In the genomic region with DNA sequence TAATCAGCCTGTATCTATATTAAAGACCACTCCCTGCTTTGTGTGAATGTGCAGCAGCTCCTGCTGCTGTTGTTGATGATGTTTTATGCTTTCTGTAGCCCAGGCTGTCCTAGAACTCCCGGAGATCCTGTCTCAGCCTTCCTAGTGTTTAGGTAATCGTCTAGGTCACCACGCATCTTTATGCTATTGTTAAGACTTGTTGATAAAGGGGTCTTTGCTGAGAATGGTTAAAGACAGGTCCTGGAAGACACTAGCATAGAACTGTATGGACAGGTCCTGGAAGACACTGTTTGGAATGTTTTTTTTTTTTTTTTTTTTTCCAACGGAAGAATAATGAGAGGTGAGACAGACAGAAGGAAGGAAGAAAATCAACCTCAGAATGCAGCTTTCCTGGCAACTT, we compare ENCODE assay signal across 9 mouse cellular contexts. TPM values are rescaled to one million over a fixed set of nuclear protein-coding genes. Genes with fewer than 3 reads are reported as not detected.
DNase-seq lines count a peak whose midpoint lies in the region; ATAC-seq lines count a peak whose summit lies in the region.
"Had no signal": no experiment of that assay in that cellular context is flagged by ENCODE, and none has a peak within 500 bp of the region (broad histone marks: within the 10 kb centered on the region; RNA-seq: fewer than 3 reads in every experiment).

No protein-coding gene starts in this region.

- intact Hi-C loops in gastrocnemius, postnatal 14 days (cut with DNase I; ENCODE audit: low total_unique reads), result no loop called here

- no peaks in the 10 kb centered on the region for H3K9me3 ChIP-seq in heart, embryonic 14.5 days (ENCODE audit: control insufficient read depth, low read length)
- no peaks in the 10 kb centered on the region for H3K9me3 ChIP-seq in hindbrain, embryonic 12.5 days (replicated peaks)
- no peaks in the 10 kb centered on the region for H3K9me3 ChIP-seq in midbrain, embryonic 11.5 days (ENCODE audit: control insufficient read depth, low read length)

- H3K27ac ChIP-seq in heart, embryonic 14.5 days (replicated peaks in 1 of 2; ENCODE audit: control insufficient read depth in 1 of 2, insufficient read depth in 1 of 2, low read depth in 2 of 2, low read length in 2 of 2), result no peak overlapping the region
- H3K27ac ChIP-seq in hindbrain, embryonic 12.5 days, result peak overlapping the region; percentile 95
- H3K27ac ChIP-seq in midbrain, embryonic 11.5 days (ENCODE audit: low read depth, low read length), result no peak overlapping the region

- no peaks in the 10 kb centered on the region for H3K27me3 ChIP-seq in heart, embryonic 14.5 days (ENCODE audit: control insufficient read depth, insufficient read depth, low read length)
- no peaks in the 10 kb centered on the region for H3K27me3 ChIP-seq in hindbrain, embryonic 12.5 days
- H3K27me3 ChIP-seq in midbrain, embryonic 11.5 days (ENCODE audit: control insufficient read depth, insufficient read depth, low read length), result no peaks in the 10 kb centered on the region

- no peaks in the 10 kb centered on the region; a peak in 1 of 4 replicates for H3K4me1 ChIP-seq in heart, embryonic 14.5 days (ENCODE audit: control insufficient read depth in 2 of 2, insufficient read depth in 2 of 2, low read length in 2 of 2)
- H3K4me1 ChIP-seq in hindbrain, embryonic 12.5 days, result peaks cover 6% of the 10 kb centered on the region; the same call in 1 of the 2 replicates
- peaks cover 3% of the 10 kb centered on the region; the same call in 1 of the 2 replicates for H3K4me1 ChIP-seq in midbrain, embryonic 11.5 days (ENCODE audit: control insufficient read depth, insufficient read depth, low read length)

- peak overlapping the region; percentile 94 for H3K4me2 ChIP-seq in heart, embryonic 14.5 days (ENCODE audit: low read length)
- peak overlapping the region; percentile 56 for H3K4me2 ChIP-seq in hindbrain, embryonic 12.5 days (replicated peaks)
- H3K4me2 ChIP-seq in midbrain, embryonic 11.5 days, result peak overlapping the region; percentile 78

- peak overlapping the region; percentile 82 to 86 for H3K4me3 ChIP-seq in heart, embryonic 14.5 days (ENCODE audit: control insufficient read depth in 1 of 2, insufficient read depth in 1 of 2, low read depth in 1 of 2, low read length in 2 of 2)
- H3K4me3 ChIP-seq in hindbrain, embryonic 12.5 days, result peak overlapping the region; percentile 60
- peak overlapping the region; percentile 62 for H3K4me3 ChIP-seq in midbrain, embryonic 11.5 days (ENCODE audit: low read depth, low read length)

- peaks cover 36% of the 10 kb centered on the region for H3K36me3 ChIP-seq in heart, embryonic 14.5 days (ENCODE audit: control insufficient read depth, insufficient read depth, low read length)
- H3K36me3 ChIP-seq in hindbrain, embryonic 12.5 days, result peaks cover 37% of the 10 kb centered on the region
- no peaks in the 10 kb centered on the region; the same call in 1 of the 2 replicates for H3K36me3 ChIP-seq in midbrain, embryonic 11.5 days (ENCODE audit: control insufficient read depth, insufficient read depth, low read length)

- peak overlapping the region; percentile 92 for H3K9ac ChIP-seq in heart, embryonic 14.5 days (ENCODE audit: low read length)
- peak overlapping the region; percentile 92 for H3K9ac ChIP-seq in hindbrain, embryonic 12.5 days
- peak overlapping the region; percentile 95 for H3K9ac ChIP-seq in midbrain, embryonic 11.5 days (ENCODE audit: low read length)

- no peak for ATAC-seq in heart, embryonic 14.5 days (ENCODE audit: insufficient number of reproducible peaks, insufficient read depth, low FRiP score, low read depth)
- ATAC-seq in hindbrain, embryonic 12.5 days (ENCODE audit: low FRiP score), result peak; percentile 15; the same call in 1 of the 2 replicates
- ATAC-seq in midbrain, embryonic 11.5 days (ENCODE audit: low FRiP score), result no peak
- ATAC-seq: CD4-positive, CD25-positive, alpha-beta regulatory T cell, adult 4 months had no signal

- no peak for DNase-seq in heart, postnatal 4 days
- DNase-seq in R1 (ENCODE audit: low read depth, low spot score), result peak; percentile 48
- DNase-seq in midbrain, embryonic 11.5 days (ENCODE audit: low spot score, missing footprints), result no peak
- no peak for DNase-seq in cerebellum, postnatal 25 days
- no peak for DNase-seq in urinary bladder, postnatal 25 days (ENCODE audit: low spot score)
- no peak for DNase-seq in gastrocnemius, postnatal 14 days

- 39% methylated on average over 3 of the region's 4 CpGs for WGBS in heart, embryonic 14.5 days
- 37% methylated on average over 4 of the region's 4 CpGs for WGBS in hindbrain, embryonic 12.5 days
- 45% methylated on average over 4 of the region's 4 CpGs for WGBS in midbrain, embryonic 11.5 days

RNA-seq across cellular contexts. Expression of gene Zfp57, which starts 2.4 kb away (rescaled TPM):
- 38.3 and 43.4 TPM in 2 replicates for polyA plus RNA-seq in heart, embryonic 14.5 days (2014; fragmentation: Nextera tagmentation; extraction: Ambion mirVana)
- total RNA-seq in heart, postnatal 4 days (2021), result 10 to 100 TPM in 1 of 2 experiments, 1 to 10 TPM in 1; 9.7 to 14.5 TPM
- 208 and 223 TPM in 2 replicates for polyA plus RNA-seq in hindbrain, embryonic 12.5 days (2016; fragmentation: Nextera tagmentation; extraction: Ambion mirVana)
- polyA plus RNA-seq in midbrain, embryonic 11.5 days (2014; fragmentation: Nextera tagmentation; extraction: Ambion mirVana), result 89.9 and 102 TPM in 2 replicates
- 1 to 10 TPM in 1 of 2 experiments, under 1 TPM in 1; 0.74 to 1.5 TPM for total RNA-seq in gastrocnemius, postnatal 14 days (2021)
- polyA plus RNA-seq: CD4-positive, CD25-positive, alpha-beta regulatory T cell, adult 4 months had no signal

RNA-seq across cellular contexts. Expression of gene H2-M5, which starts 14.0 kb away (rescaled TPM):
- 0.23 and 0.75 TPM in 2 replicates for polyA plus RNA-seq in heart, embryonic 14.5 days (2014; fragmentation: Nextera tagmentation; extraction: Ambion mirVana)
- total RNA-seq in heart, postnatal 4 days (2021), result under 1 TPM; 0.29 to 0.43 TPM
- 1.6 and 2.3 TPM in 2 replicates for polyA plus RNA-seq in hindbrain, embryonic 12.5 days (2016; fragmentation: Nextera tagmentation; extraction: Ambion mirVana)
- polyA plus RNA-seq in midbrain, embryonic 11.5 days (2014; fragmentation: Nextera tagmentation; extraction: Ambion mirVana), result 0.41 and 0.67 TPM in 2 replicates
- not detected for total RNA-seq in gastrocnemius, postnatal 14 days (2021)
- polyA plus RNA-seq: CD4-positive, CD25-positive, alpha-beta regulatory T cell, adult 4 months had no signal

RNA-seq across cellular contexts. Expression of gene Mog, which starts 19.8 kb away (rescaled TPM):
- polyA plus RNA-seq in heart, embryonic 14.5 days (2014; fragmentation: Nextera tagmentation; extraction: Ambion mirVana), result 0.15 TPM in 1 of 2 replicates, not detected in the other
- not detected for total RNA-seq in heart, postnatal 4 days (2021)
- 0.85 and 1.3 TPM in 2 replicates for polyA plus RNA-seq in hindbrain, embryonic 12.5 days (2016; fragmentation: Nextera tagmentation; extraction: Ambion mirVana)
- polyA plus RNA-seq in midbrain, embryonic 11.5 days (2014; fragmentation: Nextera tagmentation; extraction: Ambion mirVana), result 0.18 and 0.42 TPM in 2 replicates
- total RNA-seq in gastrocnemius, postnatal 14 days (2021), result not detected
- polyA plus RNA-seq: CD4-positive, CD25-positive, alpha-beta regulatory T cell, adult 4 months had no signal

RNA-seq across cellular contexts. Expression of gene 2410137M14Rik, which starts 22.3 kb away (rescaled TPM):
- 0.32 TPM in 1 of 2 replicates, not detected in the other for polyA plus RNA-seq in heart, embryonic 14.5 days (2014; fragmentation: Nextera tagmentation; extraction: Ambion mirVana)
- total RNA-seq in heart, postnatal 4 days (2021), result not detected
- polyA plus RNA-seq in hindbrain, embryonic 12.5 days (2016; fragmentation: Nextera tagmentation; extraction: Ambion mirVana), result 0.50 TPM in 1 of 2 replicates, not detected in the other
- polyA plus RNA-seq in midbrain, embryonic 11.5 days (2014; fragmentation: Nextera tagmentation; extraction: Ambion mirVana), result 0.39 TPM in 1 of 2 replicates, not detected in the other
- under 1 TPM in 1 of 2 experiments, not detected in 1; 0.25 TPM for total RNA-seq in gastrocnemius, postnatal 14 days (2021)
- polyA plus RNA-seq: CD4-positive, CD25-positive, alpha-beta regulatory T cell, adult 4 months had no signal

RNA-seq across cellular contexts. Expression of gene Gabbr1, which starts 42.4 kb away (rescaled TPM):
- polyA plus RNA-seq in heart, embryonic 14.5 days (2014; fragmentation: Nextera tagmentation; extraction: Ambion mirVana), result 3.6 and 8.0 TPM in 2 replicates
- total RNA-seq in heart, postnatal 4 days (2021), result 10 to 100 TPM; 21.6 to 22.4 TPM
- polyA plus RNA-seq in hindbrain, embryonic 12.5 days (2016; fragmentation: Nextera tagmentation; extraction: Ambion mirVana), result 41.8 and 42.1 TPM in 2 replicates
- 14.3 and 14.5 TPM in 2 replicates for polyA plus RNA-seq in midbrain, embryonic 11.5 days (2014; fragmentation: Nextera tagmentation; extraction: Ambion mirVana)
- total RNA-seq in gastrocnemius, postnatal 14 days (2021), result 10 to 100 TPM in 1 of 2 experiments, 1 to 10 TPM in 1; 9.8 to 10.3 TPM
